Mouse (Mus musculus) forebrain, embryonic 16.5 days (tissue): ENCODE measurements around the gene Sfr1. TPM values are rescaled to one million over a fixed set of nuclear protein-coding genes. Genes with fewer than 3 reads are reported as not detected.

Experiments
- ATAC-seq: fragments of 200-750 bp; cut with Nextera tagmentation; 2 replicates; pipeline ENCODE4 v1.8.0; 2017; ENCODE audit warnings: mild to moderate bottlenecking, moderate library complexity
- H3K27ac ChIP-seq: fragments of 300-500 bp; sonication (generic); 2 replicates; pipeline ENCODE4 v1.5.1; 2014; ENCODE audit warnings: low read length, control low read depth
- H3K27me3 ChIP-seq: fragments of 300-500 bp; sonication (generic); replicated peaks from 2 replicates; pipeline ENCODE4 v1.6.1; 2014; ENCODE audit warnings: low read length; ENCODE audit not compliant: control insufficient read depth, insufficient read depth
- H3K36me3 ChIP-seq: fragments of 300-500 bp; sonication (generic); 2 replicates; pipeline ENCODE4 v1.6.1; 2014; ENCODE audit not compliant: control insufficient read depth, insufficient read depth
- H3K4me1 ChIP-seq: fragments of 300-500 bp; sonication (generic); replicated peaks from 2 replicates; pipeline ENCODE4 v1.6.1; 2014; ENCODE audit warnings: low read length; ENCODE audit not compliant: control insufficient read depth, insufficient read depth
- H3K4me2 ChIP-seq: fragments of 300-500 bp; sonication (generic); 2 replicates; pipeline ENCODE4 v1.6.1; 2014; ENCODE audit warnings: mild to moderate bottlenecking, low read length, control low read depth
- H3K4me3 ChIP-seq: fragments of 300-500 bp; sonication (generic); replicated peaks from 2 replicates; pipeline ENCODE4 v1.5.1; 2014; ENCODE audit warnings: mild to moderate bottlenecking, low read length, control low read depth
- H3K9ac ChIP-seq: fragments of 300-500 bp; sonication (generic); replicated peaks from 2 replicates; pipeline ENCODE4 v1.6.1; 2014; ENCODE audit warnings: low read depth, low read length, control low read depth
- H3K9me3 ChIP-seq: fragments of 300-500 bp; sonication (generic); 2 replicates; pipeline ENCODE4 v1.6.1; 2016; ENCODE audit warnings: low read length; ENCODE audit not compliant: control insufficient read depth
- WGBS: fragments of 180-500 bp; shearing (Covaris S2); extraction: QIAGEN DNeasy Blood & Tissue Kit; methylation state at CpG from one replicate; pipeline ENCODE4 v1.1.7; 2014; 5-methylcytosine and 5-hydroxymethylcytosine counted together
- microRNA-seq: library from miRNA; unstranded; fragments of <30 nt; microRNA quantifications from one replicate; pipeline ENCODE4, GENCODE M21; 2017
- polyA plus RNA-seq: library from polyadenylated mRNA; unstranded; fragments of >200 nt; fragmentation: Nextera tagmentation; extraction: Ambion mirVana; gene quantifications from 2 replicates; pipeline ENCODE4 v1.2.1, GENCODE M21; 2015

Gene Sfr1
- polyA plus RNA-seq, 1 experiment from 2014 or later: 180 TPM

DNA sequence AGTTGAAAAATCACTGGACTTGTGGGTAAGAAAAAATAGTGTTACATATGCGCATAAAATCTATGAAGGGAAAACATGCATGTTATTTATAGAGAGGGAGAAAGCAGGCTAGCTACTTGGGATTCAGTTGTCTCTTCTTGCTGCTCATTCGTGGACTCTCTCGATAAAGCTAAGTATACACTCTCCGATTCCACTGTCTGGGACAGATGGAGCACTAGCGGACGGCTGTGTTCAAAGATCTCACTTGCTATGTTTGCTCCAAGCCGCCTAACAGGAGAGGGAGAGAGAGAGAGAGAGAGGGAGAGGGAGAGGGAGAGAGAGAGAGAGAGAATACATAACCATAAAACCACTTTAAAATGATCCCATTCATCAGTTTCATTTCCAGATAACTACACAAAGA lies 48.7 kb downstream of the Sfr1 start:
- no peak overlapping the region for H3K4me3 ChIP-seq
- no peaks in the 10 kb centered on the region for H3K4me1 ChIP-seq
- ATAC-seq: 0 out of 2 replicates have a peak, but pooled peaks have one; percentile 43
- no peak overlapping the region for H3K27ac ChIP-seq
- no peaks in the 10 kb centered on the region for H3K27me3 ChIP-seq
- 86% methylated on average over 7 of the region's 7 CpGs for WGBS
- H3K4me2 ChIP-seq: no peak overlapping the region
- H3K9me3 ChIP-seq: no peaks in the 10 kb centered on the region
- no peak overlapping the region for H3K9ac ChIP-seq
- H3K36me3 ChIP-seq: no peaks in the 10 kb centered on the region

DNA sequence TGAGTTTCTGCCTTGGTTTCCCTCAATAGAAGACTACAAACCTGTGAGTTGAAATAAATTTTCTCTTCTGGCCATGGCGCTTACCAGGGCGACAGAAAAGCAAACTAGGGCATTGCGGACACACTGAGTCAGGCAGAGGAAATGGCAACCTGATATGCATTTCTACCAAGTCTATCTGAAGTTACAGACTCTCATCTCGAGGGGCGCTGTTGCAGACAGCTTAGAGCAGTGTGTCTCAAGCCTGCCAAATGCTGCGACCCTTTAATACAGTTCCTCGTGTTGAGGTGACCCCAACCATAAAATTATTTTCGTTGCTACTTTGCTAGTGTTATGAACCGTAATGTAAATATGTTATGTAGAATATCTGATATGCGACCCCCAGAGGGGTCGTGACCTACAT lies 49.5 kb downstream of the Sfr1 start:
- no peak overlapping the region for H3K4me3 ChIP-seq
- no peaks in the 10 kb centered on the region for H3K4me1 ChIP-seq
- H3K9ac ChIP-seq: no peak overlapping the region
- H3K27ac ChIP-seq: no peak overlapping the region
- no peak overlapping the region for H3K4me2 ChIP-seq
- 79% methylated on average over 11 of the region's 11 CpGs for WGBS
- H3K9me3 ChIP-seq: no peaks in the 10 kb centered on the region
- ATAC-seq: no peak
- H3K36me3 ChIP-seq: no peaks in the 10 kb centered on the region
- no peaks in the 10 kb centered on the region for H3K27me3 ChIP-seq

DNA sequence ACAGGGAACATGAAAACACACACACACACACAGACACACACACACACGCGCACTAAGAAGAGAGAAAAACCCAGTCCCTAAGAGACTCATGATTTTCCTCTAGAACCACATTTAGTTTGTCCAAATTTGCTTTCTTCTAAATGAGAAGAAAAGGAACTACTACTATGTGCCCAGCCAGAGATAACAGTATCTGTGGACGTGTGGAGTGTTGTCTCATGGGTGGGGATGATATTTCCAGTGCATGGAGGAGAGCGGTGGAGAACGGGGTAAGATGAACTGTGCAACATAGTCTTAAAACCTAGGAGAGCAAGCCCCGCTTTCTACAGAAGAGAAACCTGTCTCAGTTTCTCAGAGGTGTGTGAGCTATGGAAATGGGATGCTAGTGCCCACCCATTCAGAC lies 52.4 kb downstream of the Sfr1 start:
- ATAC-seq: no peak
- 95% methylated on average over 6 of the region's 6 CpGs for WGBS
- H3K27ac ChIP-seq: no peak overlapping the region
- no peak overlapping the region for H3K9ac ChIP-seq
- no peaks in the 10 kb centered on the region for H3K36me3 ChIP-seq
- no peaks in the 10 kb centered on the region for H3K27me3 ChIP-seq
- H3K4me1 ChIP-seq: no peaks in the 10 kb centered on the region
- no peaks in the 10 kb centered on the region for H3K9me3 ChIP-seq
- H3K4me3 ChIP-seq: no peak overlapping the region
- H3K4me2 ChIP-seq: no peak overlapping the region

Small RNAs within 50 kb of the gene (microRNA-seq; reads per million reads assigned to microRNA genes)
- not detected for gene Mir8090

Other genes with a start within 250 kb of the Sfr1 start
- gene Stn1, start 194.2 kb upstream of the Sfr1 start, polyA plus RNA-seq: 30.0 and 34.0 TPM in 2 replicates
- 7.5 and 7.8 TPM in 2 replicates for gene Slk, start 152.0 kb upstream of the Sfr1 start, polyA plus RNA-seq
- 0.04 and 0.11 TPM in 2 replicates for gene Col17a1, start 39.6 kb upstream of the Sfr1 start, polyA plus RNA-seq
- gene Gsto1, start 123.3 kb downstream of the Sfr1 start, polyA plus RNA-seq: 125 and 126 TPM in 2 replicates
- 0.84 and 1.2 TPM in 2 replicates for gene Gsto2, start 133.9 kb downstream of the Sfr1 start, polyA plus RNA-seq
- 0.63 and 1.1 TPM in 2 replicates for gene Cfap43, start 187.6 kb downstream of the Sfr1 start, polyA plus RNA-seq
- 6.9 and 7.2 TPM in 2 replicates for gene Itprip, start 187.6 kb downstream of the Sfr1 start, polyA plus RNA-seq
- 0.27 and 0.33 TPM in 2 replicates for gene Cfap58, start 206.0 kb downstream of the Sfr1 start, polyA plus RNA-seq